ENCODE assay signal across 24 mouse cellular contexts in genomic region chr3:53293901-53294433, GRCm38 (mm10).
"Had no signal": no experiment of that assay in that cellular context is flagged by ENCODE, and none has a peak within 500 bp of the region (broad histone marks: within the 10 kb centered on the region; RNA-seq: fewer than 3 reads in every experiment).

No protein-coding gene starts in this region.

- H3K27ac ChIP-seq: left cerebral cortex, adult 2 months; limb, embryonic 12.5 days; liver, embryonic 12.5 days; liver, embryonic 15.5 days; lung, embryonic 15.5 days; midbrain, embryonic 15.5 days; neural tube, embryonic 12.5 days; neural tube, embryonic 15.5 days; stomach, postnatal 0 days had no signal

- H3K9ac ChIP-seq: limb, embryonic 12.5 days; liver, embryonic 12.5 days; liver, embryonic 15.5 days; lung, embryonic 15.5 days; midbrain, embryonic 15.5 days; neural tube, embryonic 12.5 days; neural tube, embryonic 15.5 days had no signal

- H3K4me3 ChIP-seq: left cerebral cortex, adult 2 months; limb, embryonic 12.5 days; liver, embryonic 12.5 days; liver, embryonic 15.5 days; lung, embryonic 15.5 days; megakaryocyte, embryonic 14.5 days; midbrain, embryonic 15.5 days; neural tube, embryonic 12.5 days; neural tube, embryonic 15.5 days had no signal

- H3K9me3 ChIP-seq: liver, embryonic 12.5 days; liver, embryonic 15.5 days; lung, embryonic 15.5 days; midbrain, embryonic 15.5 days; neural tube, embryonic 12.5 days; neural tube, embryonic 15.5 days had no signal

- H3K27me3 ChIP-seq: limb, embryonic 12.5 days; liver, embryonic 12.5 days; liver, embryonic 15.5 days; lung, embryonic 15.5 days; megakaryocyte, embryonic 14.5 days; midbrain, embryonic 15.5 days; neural tube, embryonic 12.5 days; neural tube, embryonic 15.5 days had no signal

- H3K36me3 ChIP-seq: limb, embryonic 12.5 days; liver, embryonic 12.5 days; liver, embryonic 15.5 days; lung, embryonic 15.5 days; midbrain, embryonic 15.5 days; neural tube, embryonic 12.5 days; neural tube, embryonic 15.5 days had no signal

- DNase-seq: kidney, adult 18-20 months; layer of hippocampus, postnatal 36 days; liver; lung, adult 18-20 months; lung, postnatal 10 days; lung, postnatal 36 days; right cerebral cortex, adult 18-20 months; right cerebral cortex, postnatal 14 days; right cerebral cortex, postnatal 4 days; thymus, adult 2 months; thymus, postnatal 14 days; thymus, postnatal 4 days had no signal

- ATAC-seq: intestine, embryonic 16.5 days; liver, embryonic 12.5 days; midbrain, embryonic 15.5 days had no signal

- H3K4me2 ChIP-seq: limb, embryonic 12.5 days; liver, embryonic 12.5 days; liver, embryonic 15.5 days; lung, embryonic 15.5 days; midbrain, embryonic 11.5 days; midbrain, embryonic 15.5 days; neural tube, embryonic 12.5 days; neural tube, embryonic 15.5 days had no signal

- H3K4me1 ChIP-seq: liver, embryonic 12.5 days; liver, embryonic 15.5 days; megakaryocyte, embryonic 14.5 days; midbrain, embryonic 15.5 days had no signal
